Mouse (Mus musculus) erythroblast, embryonic 14.5 days (primary cell): ENCODE results near the gene Filip1. TPM values are rescaled to one million over a fixed set of nuclear protein-coding genes. Genes with fewer than 3 reads are reported as not detected.

Source experiments
- H3K27me3 ChIP-seq: 2 replicates; pipeline ENCODE4 v1.6.1; 2012; ENCODE audit warnings: inconsistent platforms; ENCODE audit not compliant: control insufficient read depth
- H3K36me3 ChIP-seq: 2 replicates; pipeline ENCODE4 v1.6.1; 2012; ENCODE audit warnings: mild to moderate bottlenecking, inconsistent platforms; ENCODE audit not compliant: control insufficient read depth
- H3K4me1 ChIP-seq: 2 replicates; pipeline ENCODE4 v1.6.1; 2012; ENCODE audit warnings: inconsistent platforms; ENCODE audit not compliant: control insufficient read depth
- H3K4me3 ChIP-seq: replicated peaks from 2 replicates; pipeline ENCODE3; 2012; ENCODE audit warnings: moderate library complexity, mild to moderate bottlenecking, inconsistent platforms
- H3K9me3 ChIP-seq: 2 replicates; pipeline ENCODE4 v1.6.1; 2012; ENCODE audit warnings: low read length, inconsistent platforms, mixed read lengths; ENCODE audit not compliant: control insufficient read depth
- GATA1 ChIP-seq: IDR thresholded peaks from 2 replicates; pipeline ENCODE4 v1.6.1; 2012; ENCODE audit warnings: low read length, inconsistent platforms, mixed read lengths
- TAL1 ChIP-seq: IDR thresholded peaks from 3 replicates; pipeline ENCODE4 v1.6.1; 2012; ENCODE audit warnings: low read length, inconsistent platforms, mixed read lengths
- polyA plus RNA-seq: library from polyadenylated mRNA; stranded (reverse); fragments of >175 nt; gene quantifications from 2 replicates; pipeline ENCODE4 v1.2.3, GENCODE M21; 2012

The Filip1 gene
- polyA plus RNA-seq, 1 experiment: not detected

DNA sequence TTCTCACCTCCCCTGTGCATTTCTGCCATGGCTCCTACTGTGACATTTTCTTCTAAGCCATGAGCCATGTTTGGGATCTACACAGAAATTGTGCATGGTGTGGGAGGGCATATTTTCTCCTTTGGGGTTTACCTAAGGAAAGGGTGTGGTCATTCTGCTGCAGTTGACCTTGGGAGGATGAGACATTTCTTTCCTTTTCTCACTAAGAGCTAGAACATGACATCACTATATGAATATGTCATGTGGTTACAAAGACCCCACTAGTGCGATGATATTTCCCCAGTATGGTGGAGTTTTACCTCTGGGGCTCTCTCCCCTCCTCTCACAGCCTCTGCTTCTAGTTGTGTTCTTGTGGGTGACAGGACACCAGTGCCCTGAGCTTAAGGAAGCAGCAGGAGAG is 22.9 kb downstream of the Filip1 start:
- Histone ChIP-seq H3K4me3 (no peak overlapping the region), H3K36me3 (no peaks in the 10 kb centered on the region), H3K9me3 (peaks cover 11% of the 10 kb centered on the region), H3K4me1 (no peaks in the 10 kb centered on the region), H3K27me3 (no peaks in the 10 kb centered on the region; the same call in 1 of the 2 replicates)
- TF ChIP-seq TAL1 (no peak), GATA1 (no peak)

DNA sequence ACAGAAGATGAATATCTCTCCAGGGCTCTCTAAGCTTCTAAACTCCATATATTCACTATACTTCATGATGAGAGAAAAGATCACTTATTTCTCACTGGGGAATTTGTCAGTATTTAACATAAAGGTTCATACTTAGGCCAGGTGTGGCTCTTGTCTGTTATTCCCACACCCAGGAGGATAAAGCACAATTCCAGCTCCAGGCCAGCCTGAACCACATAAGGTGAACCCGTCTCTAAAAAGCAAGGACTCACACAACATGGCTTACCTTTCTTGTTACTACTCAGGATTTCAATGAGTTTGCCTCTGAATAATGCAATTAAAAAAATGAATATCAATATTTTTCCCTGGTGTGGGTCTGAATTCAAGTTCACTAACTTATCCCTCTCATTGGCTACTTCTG is 23.6 kb downstream of the Filip1 start:
- peaks cover 11% of the 10 kb centered on the region for H3K9me3 ChIP-seq
- no peaks in the 10 kb centered on the region; the same call in 1 of the 2 replicates for H3K27me3 ChIP-seq
- TF ChIP-seq GATA1 (no peak), TAL1 (no peak)
- H3K4me1 ChIP-seq: no peaks in the 10 kb centered on the region
- no peak overlapping the region for H3K4me3 ChIP-seq
- no peaks in the 10 kb centered on the region for H3K36me3 ChIP-seq

DNA sequence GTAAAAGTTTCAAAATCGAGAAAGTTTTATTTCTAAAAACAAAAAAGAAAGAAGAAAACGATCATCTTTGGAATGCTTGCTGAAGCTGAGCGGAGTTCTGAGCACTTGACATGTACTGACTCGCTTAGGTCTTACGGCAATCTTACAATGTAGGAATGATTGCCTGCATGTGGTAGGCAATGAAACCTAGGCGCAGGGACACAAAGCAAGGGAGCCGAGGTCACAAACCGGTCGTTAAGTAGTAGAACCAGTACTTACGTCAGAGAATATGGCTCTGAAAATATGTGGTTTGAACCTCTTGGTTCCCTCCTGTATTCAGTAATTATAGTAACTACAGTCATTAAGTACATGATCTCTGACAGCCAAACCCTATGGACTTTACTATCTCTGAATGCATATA is 29.4 kb downstream of the Filip1 start:
- Histone ChIP-seq H3K4me3 (no peak overlapping the region), H3K27me3 (peaks cover 1% of the 10 kb centered on the region), H3K4me1 (no peaks in the 10 kb centered on the region), H3K36me3 (no peaks in the 10 kb centered on the region), H3K9me3 (no peaks in the 10 kb centered on the region)
- TF ChIP-seq TAL1 (no peak), GATA1 (no peak)

DNA sequence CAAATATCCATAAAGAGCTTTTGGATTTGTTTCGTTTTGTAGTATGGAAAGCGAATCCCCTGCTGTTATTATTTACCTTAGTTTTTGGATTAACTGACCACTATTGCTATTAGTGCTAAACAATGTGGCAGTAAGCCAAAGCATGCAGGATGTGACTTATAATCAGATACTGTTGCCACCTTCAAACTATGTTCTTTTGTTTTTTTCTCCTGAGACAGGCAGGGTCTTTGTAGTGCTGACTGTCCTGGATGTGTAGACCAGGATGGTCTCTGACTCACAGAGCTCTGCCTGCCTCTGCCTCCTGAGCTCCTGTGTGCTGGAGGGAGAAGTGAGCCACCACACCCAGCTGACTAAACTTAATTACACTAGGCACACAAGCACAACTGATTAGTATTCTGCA is 33.4 kb downstream of the Filip1 start:
- H3K27me3 ChIP-seq: peaks cover 18% of the 10 kb centered on the region
- no peaks in the 10 kb centered on the region for H3K36me3 ChIP-seq
- no peaks in the 10 kb centered on the region for H3K4me1 ChIP-seq
- H3K4me3 ChIP-seq: no peak overlapping the region
- no peaks in the 10 kb centered on the region for H3K9me3 ChIP-seq
- no peak for TF ChIP-seq GATA1
- no peak for TF ChIP-seq TAL1

DNA sequence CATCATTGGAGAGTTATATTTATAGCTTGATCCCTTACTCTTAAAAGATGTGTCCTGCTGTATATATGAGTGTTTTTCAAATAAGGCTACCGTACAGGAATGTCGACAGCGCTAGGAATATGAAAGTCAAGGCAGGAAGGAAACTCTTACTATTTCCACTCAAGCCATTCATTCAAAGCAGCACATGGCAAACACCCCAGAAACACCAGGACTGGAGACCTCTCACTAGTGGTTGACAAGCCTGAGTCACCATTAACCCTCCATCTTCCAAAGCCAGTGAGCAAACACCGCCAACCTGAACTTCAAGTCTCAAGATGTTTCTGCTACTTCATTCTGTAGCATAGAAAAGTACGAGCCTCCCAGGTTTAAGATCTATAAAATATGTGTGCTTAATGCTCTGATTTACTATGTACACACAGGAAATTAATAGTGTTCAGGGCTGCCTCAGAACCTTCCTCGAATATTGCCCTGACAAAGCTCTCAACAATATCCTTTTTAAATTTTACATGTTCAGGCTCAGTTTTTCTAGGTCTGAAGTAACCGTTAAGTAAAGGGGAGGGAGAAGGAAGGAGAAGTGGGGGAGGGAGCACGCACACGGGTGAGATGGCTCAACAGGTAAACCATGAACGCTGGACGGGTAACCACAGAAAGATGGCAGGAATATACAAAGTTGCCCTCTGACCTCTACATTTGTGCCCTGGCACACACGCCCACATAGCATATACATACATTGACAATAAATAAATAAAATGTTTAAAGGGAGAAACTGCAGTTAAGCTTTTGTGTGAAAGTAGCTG is 34.2 kb downstream of the Filip1 start:
- Histone ChIP-seq H3K9me3 (no peaks in the 10 kb centered on the region), H3K4me3 (no peak overlapping the region), H3K36me3 (no peaks in the 10 kb centered on the region), H3K27me3 (peaks cover 18% of the 10 kb centered on the region), H3K4me1 (no peaks in the 10 kb centered on the region)
- TF ChIP-seq GATA1 (no peak), TAL1 (no peak)

DNA sequence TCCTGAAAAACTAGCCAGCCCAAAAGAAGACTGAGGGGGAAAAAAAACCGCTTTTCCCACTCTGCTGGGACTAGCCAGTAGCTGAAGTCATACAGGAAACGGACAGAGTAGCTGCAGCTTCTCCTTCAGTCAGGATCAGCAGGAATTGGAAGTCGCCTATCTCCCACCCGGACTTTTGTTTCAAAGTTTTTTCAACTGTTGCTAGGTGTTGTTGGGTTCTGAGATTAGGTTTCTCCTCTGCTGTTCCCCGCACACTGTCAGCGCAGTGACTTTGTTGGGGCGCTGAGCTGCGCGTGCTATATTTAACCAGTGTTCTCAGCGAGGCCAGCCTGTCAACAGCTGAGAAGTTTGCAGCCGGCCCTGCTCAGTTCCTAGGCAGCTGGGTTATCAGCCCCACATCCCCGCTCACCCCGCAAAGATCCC is 35.1 kb downstream of the Filip1 start:
- H3K36me3 ChIP-seq: no peaks in the 10 kb centered on the region
- H3K27me3 ChIP-seq: peaks cover 18% of the 10 kb centered on the region
- H3K4me3 ChIP-seq: no peak overlapping the region
- no peaks in the 10 kb centered on the region for H3K4me1 ChIP-seq
- H3K9me3 ChIP-seq: no peaks in the 10 kb centered on the region
- no peak for TF ChIP-seq TAL1
- TF ChIP-seq GATA1: no peak

DNA sequence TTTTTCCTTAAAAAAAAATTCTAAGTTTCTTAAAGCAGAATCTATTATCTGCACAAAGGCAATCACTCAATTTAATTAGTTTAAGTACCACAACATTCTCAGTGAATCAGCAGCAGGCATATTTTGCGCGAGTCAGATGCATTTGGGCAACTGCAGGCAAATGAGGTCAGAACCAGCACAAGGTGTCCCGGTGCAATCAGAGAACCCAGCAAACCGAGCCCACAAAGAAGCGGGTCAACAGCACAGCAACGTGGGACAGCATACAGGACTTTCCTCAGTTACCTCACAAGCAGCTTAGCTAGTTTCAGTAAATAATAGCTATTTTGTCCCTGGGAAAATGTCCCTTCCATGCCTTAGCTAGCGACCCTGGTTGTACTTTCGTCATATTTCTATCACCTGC is 35.9 kb downstream of the Filip1 start:
- Histone ChIP-seq H3K4me3 (no peak overlapping the region), H3K36me3 (no peaks in the 10 kb centered on the region), H3K4me1 (no peaks in the 10 kb centered on the region), H3K27me3 (peaks cover 18% of the 10 kb centered on the region), H3K9me3 (no peaks in the 10 kb centered on the region)
- TF ChIP-seq GATA1: no peak
- no peak for TF ChIP-seq TAL1

DNA sequence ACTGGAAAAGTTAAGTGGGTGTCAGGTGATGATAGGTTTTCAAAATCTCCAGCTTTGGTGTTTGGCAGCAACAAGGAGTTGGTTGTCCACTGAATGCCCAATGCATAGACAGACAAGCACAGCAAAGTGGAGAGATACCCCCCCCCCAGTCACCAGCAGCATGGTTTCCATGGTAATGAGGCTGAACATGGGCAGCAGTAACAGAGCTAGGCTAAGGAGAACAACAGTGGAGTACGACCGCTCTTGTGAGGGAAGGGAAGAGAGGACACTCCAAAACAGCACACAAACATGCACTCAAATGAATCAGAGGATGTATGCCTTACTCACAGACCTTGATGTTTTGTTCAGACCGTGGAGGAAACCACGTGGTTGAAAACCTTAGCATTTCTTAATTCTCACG is 37.5 kb downstream of the Filip1 start:
- Histone ChIP-seq H3K4me1 (no peaks in the 10 kb centered on the region), H3K9me3 (no peaks in the 10 kb centered on the region), H3K27me3 (peaks cover 18% of the 10 kb centered on the region), H3K4me3 (no peak overlapping the region), H3K36me3 (no peaks in the 10 kb centered on the region)
- TF ChIP-seq TAL1 (no peak), GATA1 (no peak)

DNA sequence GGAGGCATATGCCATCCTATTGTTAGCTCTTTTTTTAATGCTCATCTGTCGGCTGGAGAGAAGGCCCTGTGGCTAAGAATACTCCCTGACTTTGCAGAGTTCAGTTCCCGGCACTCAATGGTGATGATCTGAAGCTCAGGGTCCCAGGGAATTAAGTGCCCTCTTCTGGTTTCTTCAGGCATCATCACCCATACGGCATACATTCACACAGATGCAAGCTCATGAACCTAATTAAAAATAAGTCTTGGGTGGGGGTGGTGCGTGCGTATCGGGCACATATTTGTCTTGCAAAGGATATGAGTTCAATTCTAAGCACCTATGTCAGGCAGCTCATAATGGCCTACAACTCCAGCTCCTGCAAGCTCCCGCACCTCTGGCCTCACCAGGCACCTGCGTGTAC is 39.1 kb downstream of the Filip1 start:
- Histone ChIP-seq H3K27me3 (peaks cover 18% of the 10 kb centered on the region), H3K9me3 (no peaks in the 10 kb centered on the region), H3K4me1 (no peaks in the 10 kb centered on the region), H3K4me3 (no peak overlapping the region), H3K36me3 (no peaks in the 10 kb centered on the region)
- TF ChIP-seq GATA1: no peak
- no peak for TF ChIP-seq TAL1
